Mouse (Mus musculus) liver, adult 2 months (tissue): ENCODE measurements around the gene Zp3.

Source experiments
- CTCF ChIP-seq: fragments of 200-500 bp; IDR thresholded peaks from 2 replicates; pipeline ENCODE4 v1.5.1; 2011; ENCODE audit warnings: low read depth, low read length, control low read depth
- POLR2A ChIP-seq: fragments of 200-500 bp; IDR thresholded peaks from 2 replicates; pipeline ENCODE4 v1.6.1; 2011; ENCODE audit warnings: low read length, control low read depth; ENCODE audit not compliant: insufficient read depth; ENCODE audit errors: extremely low read depth

- TF ChIP-seq CTCF (no peak), POLR2A (no peak)
These were observed 47.5 kb upstream of the Zp3 start for GRCm38 (mm10) chr5:135932359-135932758.
